Mouse (Mus musculus): Measurements from ENCODE around the gene Traf7. TPM values are rescaled to one million over a fixed set of nuclear protein-coding genes. Genes with fewer than 3 reads are reported as not detected.

Gene Traf7
- total and polyA plus RNA-seq, 3 experiments = 109 to 176 (median 122) TPM

GRCm38 (mm10) chr17:24504085-24504484 lies 23.7 kb downstream of the Traf7 start:
- dilution Hi-C loops (cut with MboI; ENCODE audit: extremely low pct_ligation_motif_present, extremely low pct_unique_long_range_greater_than_20kb, low sequenced_read_pairs) = no loop called here
- no peak overlapping the region for H3K4me3 ChIP-seq (replicated peaks in 1 of 3; ENCODE audit: low read depth in 2 of 3, low read length in 2 of 3, poor library complexity in 1 of 3)
- in situ Hi-C loops (cut with MboI; ENCODE audit: low pct_ligation_motif_present, low pct_unique_long_range_greater_than_20kb, low sequenced_read_pairs) = no loop called here

DNA sequence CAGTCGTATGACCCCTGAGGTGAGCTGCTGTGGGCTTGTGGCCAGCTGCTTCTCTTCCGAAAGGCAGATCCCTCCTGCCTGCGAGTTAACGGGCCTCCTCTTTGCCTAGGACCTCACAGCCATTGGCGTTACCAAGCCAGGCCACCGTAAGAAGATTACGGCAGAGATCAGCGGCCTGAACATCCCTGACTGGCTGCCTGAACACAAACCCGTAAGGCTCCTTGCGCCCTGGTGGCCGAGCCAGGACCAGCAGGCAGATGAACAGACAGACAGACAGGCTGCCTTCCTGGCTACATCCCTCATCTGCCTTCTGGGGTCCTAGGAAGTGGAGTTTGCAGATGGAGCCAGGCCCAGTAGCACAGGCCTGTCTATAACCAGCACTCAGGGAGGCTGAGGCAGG lies 25.5 kb downstream of the Traf7 start:
- Histone ChIP-seq H3K9me3 (replicated peaks; ENCODE audit: low read length) (no peaks in the 10 kb centered on the region), H3K36me3 (replicated peaks in 1 of 2; ENCODE audit: control insufficient read depth in 1 of 2, insufficient read depth in 1 of 2, low read length in 1 of 2) (peaks cover 24 to 43% of the 10 kb centered on the region in 2 experiments), H3K79me2 (replicated peaks; ENCODE audit: control insufficient read depth, extremely low read depth, insufficient read depth, poor library complexity, severe bottlenecking) (no peaks in the 10 kb centered on the region), H3K27me3 (replicated peaks) (peaks cover 9% of the 10 kb centered on the region), H3K4me3 (replicated peaks in 1 of 3; ENCODE audit: low read depth in 2 of 3, low read length in 2 of 3, poor library complexity in 1 of 3) (no peak overlapping the region), H3K4me1 (ENCODE audit: control insufficient read depth in 1 of 2, insufficient read depth in 2 of 2) (no peaks in the 10 kb centered on the region), H3K9ac (ENCODE audit: insufficient read depth, low read depth) (no peak overlapping the region), H3K27ac (ENCODE audit: insufficient read depth, low read depth) (no peak overlapping the region), H3K4me2 (ENCODE audit: insufficient read depth, low read depth, poor library complexity, severe bottlenecking) (no peak overlapping the region)
- DNase-seq (ENCODE audit: extremely low read depth) = peak; percentile 23
- in situ Hi-C loops (cut with MboI; ENCODE audit: low pct_ligation_motif_present, low pct_unique_long_range_greater_than_20kb, low sequenced_read_pairs) (no loop called here), dilution Hi-C loops (cut with MboI; ENCODE audit: extremely low pct_ligation_motif_present, extremely low pct_unique_long_range_greater_than_20kb, low sequenced_read_pairs) (no loop called here)
- peak in 1 of 2 experiments; percentile 43; a peak in 2 of 4 replicates for TF ChIP-seq CTCF (conservative IDR thresholded peaks at IDR 0.05 in 1 of 2, IDR thresholded peaks at IDR 0.05 in 1 of 2; ENCODE audit: low read depth in 2 of 2, low read length in 2 of 2)
- TF ChIP-seq PAX5 (IDR thresholded peaks at IDR 0.05; ENCODE audit: low read length) = no peak

More at GRCm38 (mm10) chr17:24504085-24504484, 23.7 kb downstream of the Traf7 start:
- H3K9me3 ChIP-seq (replicated peaks; ENCODE audit: low read length) = no peaks in the 10 kb centered on the region
- H3K4me1 ChIP-seq (ENCODE audit: control insufficient read depth in 1 of 2, insufficient read depth in 2 of 2) = no peaks in the 10 kb centered on the region
- TF ChIP-seq CHD1 (IDR thresholded peaks at IDR 0.05; ENCODE audit: low read depth, low read length) (no peak), POLR2AphosphoS2 (IDR thresholded peaks at IDR 0.05; ENCODE audit: low read depth, low read length) (no peak), MAZ (IDR thresholded peaks at IDR 0.05; ENCODE audit: low read depth, low read length) (no peak), POLR2A (IDR thresholded peaks at IDR 0.05; ENCODE audit: low read depth, low read length) (no peak), TBP (conservative IDR thresholded peaks at IDR 0.05; ENCODE audit: low read depth, low read length) (no peak)
- H3K27ac ChIP-seq (ENCODE audit: insufficient read depth, low read depth) = no peak overlapping the region
- peaks cover 40 to 62% of the 10 kb centered on the region in 2 experiments for H3K36me3 ChIP-seq (replicated peaks in 1 of 2; ENCODE audit: control insufficient read depth in 1 of 2, insufficient read depth in 1 of 2, low read length in 1 of 2)
- H3K4me2 ChIP-seq (ENCODE audit: insufficient read depth, low read depth, poor library complexity, severe bottlenecking) = no peak overlapping the region
- H3K27me3 ChIP-seq (replicated peaks) = peaks cover 4% of the 10 kb centered on the region
- H3K79me2 ChIP-seq (replicated peaks; ENCODE audit: control insufficient read depth, extremely low read depth, insufficient read depth, poor library complexity, severe bottlenecking) = no peaks in the 10 kb centered on the region
- no peak for DNase-seq (ENCODE audit: extremely low read depth)
- H3K9ac ChIP-seq (ENCODE audit: insufficient read depth, low read depth) = no peak overlapping the region

GRCm38 (mm10) chr17:24496026-24496425 lies 31.7 kb downstream of the Traf7 start:
- Histone ChIP-seq H3K4me3 (replicated peaks in 1 of 3; ENCODE audit: low read depth in 2 of 3, low read length in 2 of 3, poor library complexity in 1 of 3) (no peak overlapping the region), H3K9ac (ENCODE audit: insufficient read depth, low read depth) (no peak overlapping the region), H3K4me1 (ENCODE audit: control insufficient read depth in 1 of 2, insufficient read depth in 2 of 2) (no peaks in the 10 kb centered on the region), H3K4me2 (ENCODE audit: insufficient read depth, low read depth, poor library complexity, severe bottlenecking) (no peak overlapping the region), H3K27ac (ENCODE audit: insufficient read depth, low read depth) (no peak overlapping the region), H3K79me2 (replicated peaks; ENCODE audit: control insufficient read depth, extremely low read depth, insufficient read depth, poor library complexity, severe bottlenecking) (no peaks in the 10 kb centered on the region), H3K27me3 (replicated peaks) (peaks cover 21% of the 10 kb centered on the region), H3K36me3 (replicated peaks in 1 of 2; ENCODE audit: control insufficient read depth in 1 of 2, insufficient read depth in 1 of 2, low read length in 1 of 2) (no peaks in the 10 kb centered on the region), H3K9me3 (replicated peaks; ENCODE audit: low read length) (no peaks in the 10 kb centered on the region)
- TF ChIP-seq ZMIZ1 (IDR thresholded peaks at IDR 0.05; ENCODE audit: low read depth, low read length) (no peak), UBTF (IDR thresholded peaks at IDR 0.05; ENCODE audit: low read depth, low read length) (no peak), PAX5 (IDR thresholded peaks at IDR 0.05; ENCODE audit: low read length) (no peak), ELF1 (IDR thresholded peaks at IDR 0.05; ENCODE audit: low read depth, low read length) (no peak), ZC3H11A (IDR thresholded peaks at IDR 0.05; ENCODE audit: low read depth, low read length) (no peak)
- dilution Hi-C loops (cut with MboI; ENCODE audit: extremely low pct_ligation_motif_present, extremely low pct_unique_long_range_greater_than_20kb, low sequenced_read_pairs) = no loop called here
- DNase-seq (ENCODE audit: extremely low read depth) = no peak
- in situ Hi-C loops (cut with MboI; ENCODE audit: low pct_ligation_motif_present, low pct_unique_long_range_greater_than_20kb, low sequenced_read_pairs) = no loop called here
